In genomic region chr6:103791077-103791632, GRCm38 (mm10) we compare ENCODE assay signal across 25 mouse cellular contexts.
"Had no signal": no experiment of that assay in that cellular context is flagged by ENCODE, and none has a peak within 500 bp of the region (broad histone marks: within the 10 kb centered on the region; RNA-seq: fewer than 3 reads in every experiment).

No protein-coding gene starts in this region.

- H3K27me3 ChIP-seq: heart, embryonic 13.5 days; heart, embryonic 15.5 days; hindbrain, embryonic 13.5 days; hindbrain, embryonic 15.5 days; kidney, embryonic 15.5 days; limb, embryonic 13.5 days; limb, embryonic 15.5 days had no signal

- H3K4me3 ChIP-seq: heart, adult 2 months; heart, embryonic 13.5 days; heart, embryonic 15.5 days; hindbrain, embryonic 13.5 days; hindbrain, embryonic 15.5 days; kidney, embryonic 15.5 days; limb, embryonic 13.5 days; limb, embryonic 15.5 days had no signal

- H3K36me3 ChIP-seq: heart, embryonic 13.5 days; heart, embryonic 15.5 days; hindbrain, embryonic 13.5 days; hindbrain, embryonic 15.5 days; kidney, embryonic 15.5 days; limb, embryonic 13.5 days; limb, embryonic 15.5 days had no signal

- DNase-seq: gastrocnemius, postnatal 14 days; gastrocnemius, postnatal 36 days; heart, adult 11 months; heart, adult 2 months; heart, postnatal 14 days; heart, postnatal 36 days; kidney, adult 11 months; kidney, adult 2 months; kidney, adult 9 months; kidney, postnatal 14 days; kidney, postnatal 36 days; layer of hippocampus, adult 9-11 months; layer of hippocampus, postnatal 36 days; left cerebral cortex, postnatal 4 days had no signal

- H3K9me3 ChIP-seq: heart, embryonic 13.5 days; heart, embryonic 15.5 days; hindbrain, embryonic 13.5 days; hindbrain, embryonic 15.5 days; kidney, embryonic 15.5 days; limb, embryonic 13.5 days; limb, embryonic 15.5 days had no signal

- ATAC-seq: hindbrain, postnatal 0 days; intestine, embryonic 16.5 days had no signal

- H3K4me1 ChIP-seq: heart, embryonic 13.5 days; heart, embryonic 15.5 days; hindbrain, embryonic 13.5 days; hindbrain, embryonic 15.5 days; kidney, embryonic 15.5 days; limb, embryonic 13.5 days; limb, embryonic 15.5 days had no signal

- H3K9ac ChIP-seq: heart, embryonic 13.5 days; heart, embryonic 15.5 days; hindbrain, embryonic 13.5 days; hindbrain, embryonic 15.5 days; kidney, embryonic 15.5 days; limb, embryonic 13.5 days; limb, embryonic 15.5 days had no signal

- H3K4me2 ChIP-seq: heart, embryonic 11.5 days; heart, embryonic 13.5 days; heart, embryonic 15.5 days; hindbrain, embryonic 13.5 days; hindbrain, embryonic 15.5 days; kidney, embryonic 15.5 days; limb, embryonic 13.5 days; limb, embryonic 15.5 days had no signal

- H3K27ac ChIP-seq: heart, adult 2 months; heart, embryonic 13.5 days; heart, embryonic 15.5 days; hindbrain, embryonic 13.5 days; hindbrain, embryonic 15.5 days; hindbrain, postnatal 0 days; kidney, embryonic 15.5 days; kidney, postnatal 0 days; limb, embryonic 13.5 days; limb, embryonic 15.5 days had no signal
